Mouse (Mus musculus) neural tube, embryonic 11.5 days (tissue): ENCODE measurements around the gene Sgf29. TPM values are rescaled to one million over a fixed set of nuclear protein-coding genes. Genes with fewer than 3 reads are reported as not detected.
A peak's percentile ranks its signal among the peaks of the same experiment; 100 is the strongest.

Source experiments
- ATAC-seq: fragments of 200-750 bp; cut with Nextera tagmentation; 2 replicates; pipeline ENCODE4 v1.8.0; 2017; ENCODE audit warnings: moderate number of reproducible peaks, mild to moderate bottlenecking, moderate TSS enrichment, moderate library complexity; ENCODE audit not compliant: insufficient read depth, low FRiP score, low TSS enrichment
- DNase-seq: peaks from one replicate; pipeline ENCODE4 v3.0.0-alpha.2; 2015; ENCODE audit warnings: low spot score
- H3K27ac ChIP-seq: fragments of 300-500 bp; sonication (generic); 2 replicates; pipeline ENCODE4 v1.5.1; 2014; ENCODE audit warnings: low read depth, mild to moderate bottlenecking, low read length
- H3K27me3 ChIP-seq: fragments of 300-500 bp; sonication (generic); 2 replicates; pipeline ENCODE4 v1.6.1; 2014; ENCODE audit warnings: mild to moderate bottlenecking, low read length, mixed read lengths; ENCODE audit not compliant: control insufficient read depth, insufficient read depth
- H3K36me3 ChIP-seq: fragments of 300-500 bp; sonication (generic); 2 replicates; pipeline ENCODE4 v1.6.1; 2014; ENCODE audit warnings: mild to moderate bottlenecking, low read length, moderate library complexity, mixed read lengths; ENCODE audit not compliant: control insufficient read depth, insufficient read depth
- H3K4me1 ChIP-seq: fragments of 300-500 bp; sonication (generic); 2 replicates; pipeline ENCODE4 v1.6.1; 2014; ENCODE audit warnings: low read length, mixed read lengths; ENCODE audit not compliant: control insufficient read depth, insufficient read depth
- H3K4me2 ChIP-seq: fragments of 300-500 bp; sonication (generic); 2 replicates; pipeline ENCODE4 v1.6.1; 2014; ENCODE audit warnings: low read depth, mild to moderate bottlenecking, moderate library complexity
- H3K4me3 ChIP-seq: fragments of 300-500 bp; sonication (generic); 2 replicates; pipeline ENCODE4 v1.5.1; 2014; ENCODE audit warnings: low read depth, low read length
- H3K9ac ChIP-seq: fragments of 300-500 bp; sonication (generic); 2 replicates; pipeline ENCODE4 v1.6.1; 2014; ENCODE audit warnings: mild to moderate bottlenecking, low read length
- H3K9me3 ChIP-seq: fragments of 300-500 bp; sonication (generic); 2 replicates; pipeline ENCODE4 v1.6.1; 2016; ENCODE audit warnings: low read length; ENCODE audit not compliant: control insufficient read depth
- WGBS: fragments of 180-500 bp; shearing (Covaris S2); extraction: QIAGEN DNeasy Blood & Tissue Kit; methylation state at CpG from one replicate; pipeline ENCODE4 v1.1.7; 2014; 5-methylcytosine and 5-hydroxymethylcytosine counted together
- polyA plus RNA-seq: library from polyadenylated mRNA; unstranded; fragments of >200 nt; fragmentation: Nextera tagmentation; extraction: Ambion mirVana; gene quantifications from 2 replicates; pipeline ENCODE4 v1.2.1, GENCODE M21; 2014

Sgf29 gene
- polyA plus RNA-seq, 1 experiment from 2014 or later = 63.1 TPM

- H3K4me2 ChIP-seq = no peak overlapping the region
- ATAC-seq = no peak
Measured at GRCm38 (mm10) chr7:126645708-126646107, 3.4 kb upstream of the Sgf29 start.

GRCm38 (mm10) chr7:126648486-126648885 lies 623 bp upstream of the Sgf29 start:
- no peaks in the 10 kb centered on the region for H3K9me3 ChIP-seq
- H3K36me3 ChIP-seq = no peaks in the 10 kb centered on the region
- DNase-seq = no peak
- 0 out of 2 replicates have a peak, but pooled peaks cover 3% of the 10 kb centered on the region for H3K4me1 ChIP-seq
- peak overlapping the region; percentile 63 for H3K4me2 ChIP-seq
- no peak overlapping the region for H3K27ac ChIP-seq
- H3K9ac ChIP-seq = no peak overlapping the region
- ATAC-seq = no peak
- WGBS = 80% methylated on average over 4 of the region's 4 CpGs
- H3K4me3 ChIP-seq = no peak overlapping the region; the same call in 1 of the 2 replicates
- no peaks in the 10 kb centered on the region for H3K27me3 ChIP-seq

More at GRCm38 (mm10) chr7:126645708-126646107, 3.4 kb upstream of the Sgf29 start:
- no peaks in the 10 kb centered on the region for H3K27me3 ChIP-seq
- no peaks in the 10 kb centered on the region for H3K36me3 ChIP-seq
- no peak for DNase-seq
- 0 out of 2 replicates have a peak, but pooled peaks cover 3% of the 10 kb centered on the region for H3K4me1 ChIP-seq
- no peak overlapping the region for H3K4me3 ChIP-seq
- H3K9ac ChIP-seq = no peak overlapping the region
- H3K27ac ChIP-seq = no peak overlapping the region
- H3K9me3 ChIP-seq = no peaks in the 10 kb centered on the region
- WGBS = 63% methylated on average over 5 of the region's 5 CpGs

GRCm38 (mm10) chr7:126650852-126651251 lies 1.7 kb downstream of the Sgf29 start:
- 92% methylated on average over 2 of the region's 2 CpGs for WGBS
- Histone ChIP-seq H3K4me1 (0 out of 2 replicates have a peak, but pooled peaks cover 3% of the 10 kb centered on the region), H3K4me3 (no peak overlapping the region), H3K9ac (no peak overlapping the region), H3K4me2 (no peak overlapping the region), H3K9me3 (no peaks in the 10 kb centered on the region), H3K27ac (no peak overlapping the region), H3K27me3 (no peaks in the 10 kb centered on the region), H3K36me3 (no peaks in the 10 kb centered on the region)
- ATAC-seq (no peak), DNase-seq (no peak)

GRCm38 (mm10) chr7:126653991-126654390 lies 4.9 kb downstream of the Sgf29 start:
- no peaks in the 10 kb centered on the region for H3K9me3 ChIP-seq
- no peak overlapping the region for H3K4me2 ChIP-seq
- 0 out of 2 replicates have a peak, but pooled peaks cover 3% of the 10 kb centered on the region for H3K4me1 ChIP-seq
- H3K27ac ChIP-seq = no peak overlapping the region
- DNase-seq (no peak), ATAC-seq (no peak)
- no peaks in the 10 kb centered on the region for H3K36me3 ChIP-seq
- 90% methylated on average over 2 of the region's 2 CpGs for WGBS
- no peak overlapping the region for H3K4me3 ChIP-seq
- no peak overlapping the region for H3K9ac ChIP-seq
- no peaks in the 10 kb centered on the region for H3K27me3 ChIP-seq

GRCm38 (mm10) chr7:126655695-126656094 lies 6.6 kb downstream of the Sgf29 start:
- ATAC-seq = no peak

GRCm38 (mm10) chr7:126657522-126657921 lies 8.4 kb downstream of the Sgf29 start:
- Histone ChIP-seq H3K4me3 (no peak overlapping the region), H3K4me1 (no peaks in the 10 kb centered on the region), H3K9ac (no peak overlapping the region), H3K9me3 (no peaks in the 10 kb centered on the region), H3K27ac (no peak overlapping the region), H3K36me3 (no peaks in the 10 kb centered on the region), H3K4me2 (no peak overlapping the region), H3K27me3 (no peaks in the 10 kb centered on the region)
- ATAC-seq = no peak
- 82% methylated on average over 1 of the region's 1 CpGs for WGBS
- DNase-seq = no peak

More at GRCm38 (mm10) chr7:126655695-126656094, 6.6 kb downstream of the Sgf29 start:
- DNase-seq = no peak
- Histone ChIP-seq H3K27ac (no peak overlapping the region), H3K36me3 (no peaks in the 10 kb centered on the region), H3K9ac (no peak overlapping the region), H3K4me2 (no peak overlapping the region), H3K4me3 (no peak overlapping the region), H3K9me3 (no peaks in the 10 kb centered on the region), H3K27me3 (no peaks in the 10 kb centered on the region), H3K4me1 (no peaks in the 10 kb centered on the region)
- WGBS = 95% methylated on average over 3 of the region's 3 CpGs

GRCm38 (mm10) chr7:126659771-126660170 lies 10.7 kb downstream of the Sgf29 start:
- peaks cover 1% of the 10 kb centered on the region; the same call in 1 of the 2 replicates for H3K36me3 ChIP-seq
- H3K4me2 ChIP-seq = no peak overlapping the region
- H3K4me3 ChIP-seq = no peak overlapping the region
- ATAC-seq (no peak), DNase-seq (no peak)
- H3K9ac ChIP-seq = no peak overlapping the region
- 90% methylated on average over 3 of the region's 3 CpGs for WGBS
- no peaks in the 10 kb centered on the region for H3K4me1 ChIP-seq
- H3K27ac ChIP-seq = no peak overlapping the region
- no peaks in the 10 kb centered on the region for H3K9me3 ChIP-seq
- no peaks in the 10 kb centered on the region for H3K27me3 ChIP-seq

GRCm38 (mm10) chr7:126663646-126664045 lies 14.5 kb downstream of the Sgf29 start:
- H3K4me1 ChIP-seq = no peaks in the 10 kb centered on the region
- no peak for ATAC-seq
- WGBS = 70% methylated on average over 8 of the region's 8 CpGs
- no peaks in the 10 kb centered on the region for H3K27me3 ChIP-seq
- no peak overlapping the region for H3K4me3 ChIP-seq
- no peak overlapping the region for H3K4me2 ChIP-seq
- no peak overlapping the region for H3K27ac ChIP-seq
- H3K9me3 ChIP-seq = no peaks in the 10 kb centered on the region
- peaks cover 4% of the 10 kb centered on the region; the same call in 1 of the 2 replicates for H3K36me3 ChIP-seq
- H3K9ac ChIP-seq = no peak overlapping the region
- DNase-seq = no peak

GRCm38 (mm10) chr7:126665269-126665668 lies 16.2 kb downstream of the Sgf29 start:
- H3K4me3 ChIP-seq = no peak overlapping the region
- DNase-seq (no peak), ATAC-seq (no peak)
- 94% methylated on average over 3 of the region's 3 CpGs for whole genome bisulfite sequencing
- H3K27me3 ChIP-seq = no peaks in the 10 kb centered on the region
- peaks cover 4% of the 10 kb centered on the region; the same call in 1 of the 2 replicates for H3K36me3 ChIP-seq
- no peaks in the 10 kb centered on the region for H3K9me3 ChIP-seq
- no peaks in the 10 kb centered on the region for H3K4me1 ChIP-seq
- no peak overlapping the region for H3K27ac ChIP-seq
- no peak overlapping the region for H3K4me2 ChIP-seq
- no peak overlapping the region for H3K9ac ChIP-seq
